20 mouse cellular contexts compared by ENCODE assay signal in genomic region chr3:98037151-98037550, GRCm38 (mm10). TPM values are rescaled to one million over a fixed set of nuclear protein-coding genes. Genes with fewer than 3 reads are reported as not detected.
DNase-seq lines count a peak whose midpoint lies in the region; ATAC-seq lines count a peak whose summit lies in the region.
"Had no signal": no experiment of that assay in that cellular context is flagged by ENCODE, and none has a peak within 500 bp of the region (broad histone marks: within the 10 kb centered on the region; RNA-seq: fewer than 3 reads in every experiment).

No protein-coding gene starts in this region.

- intact Hi-C loops in left cerebral cortex, postnatal 10 days (cut with DNase I) = no loop called here

- peaks cover 93% of the 10 kb centered on the region for H3K4me1 ChIP-seq in heart, embryonic 13.5 days
- peaks cover 83% of the 10 kb centered on the region for H3K4me1 ChIP-seq in kidney, embryonic 14.5 days (ENCODE audit: control insufficient read depth, insufficient read depth, low read length)
- peaks cover 2% of the 10 kb centered on the region; the same call in 1 of the 2 replicates for H3K4me1 ChIP-seq in embryonic facial prominence, embryonic 11.5 days (ENCODE audit: control insufficient read depth, insufficient read depth, low read length)
- H3K4me1 ChIP-seq in embryonic facial prominence, embryonic 15.5 days = peaks cover 79% of the 10 kb centered on the region

- peak overlapping the region; percentile 54 for H3K27ac ChIP-seq in heart, embryonic 13.5 days (replicated peaks)
- H3K27ac ChIP-seq in kidney, embryonic 14.5 days (ENCODE audit: low read depth, low read length) = no peak overlapping the region; the same call in 1 of the 2 replicates
- H3K27ac ChIP-seq in embryonic facial prominence, embryonic 11.5 days (replicated peaks; ENCODE audit: low read depth, low read length) = no peak overlapping the region
- H3K27ac ChIP-seq in embryonic facial prominence, embryonic 15.5 days (replicated peaks) = 0 out of 2 replicates have a peak overlapping the region, but pooled peaks have one; percentile 39
- H3K27ac ChIP-seq: hindbrain, embryonic 15.5 days; midbrain, embryonic 12.5 days had no signal

- DNase-seq in heart, adult 18-20 months = no peak
- peak; percentile 26 for DNase-seq in kidney, postnatal 10 days
- peak; percentile 73 for DNase-seq in embryonic facial prominence, embryonic 11.5 days (ENCODE audit: low spot score)
- no peak for DNase-seq in left cerebral cortex, postnatal 10 days (ENCODE audit: extremely low spot score in 1 of 2, low spot score in 2 of 2)
- no peak for DNase-seq in ovary, postnatal 36 days (ENCODE audit: low spot score)
- DNase-seq: adrenal gland, postnatal 10 days; cerebellum, postnatal 10 days; gastrocnemius, postnatal 14 days; kidney, adult 8-10 months; kidney, postnatal 4 days; liver; right cerebral cortex, postnatal 14 days; spleen, adult 18-20 months; thymus, adult 2 months had no signal

- 67% methylated on average over 7 of the region's 7 CpGs for WGBS in heart, embryonic 13.5 days
- WGBS in kidney, embryonic 14.5 days = 66% methylated on average over 7 of the region's 7 CpGs
- 41% methylated on average over 7 of the region's 7 CpGs for WGBS in embryonic facial prominence, embryonic 11.5 days
- 36% methylated on average over 7 of the region's 7 CpGs for WGBS in embryonic facial prominence, embryonic 15.5 days

- H3K36me3 ChIP-seq in heart, embryonic 13.5 days = no peaks in the 10 kb centered on the region
- H3K36me3 ChIP-seq in kidney, embryonic 14.5 days (ENCODE audit: control insufficient read depth, insufficient read depth, low read length) = no peaks in the 10 kb centered on the region
- H3K36me3 ChIP-seq in embryonic facial prominence, embryonic 11.5 days (replicated peaks; ENCODE audit: control insufficient read depth, insufficient read depth, low read depth, low read length) = no peaks in the 10 kb centered on the region
- H3K36me3 ChIP-seq in embryonic facial prominence, embryonic 15.5 days = no peaks in the 10 kb centered on the region
- H3K36me3 ChIP-seq: hindbrain, embryonic 15.5 days; midbrain, embryonic 12.5 days had no signal

- H3K4me3 ChIP-seq in heart, embryonic 13.5 days = no peak overlapping the region
- no peak overlapping the region for H3K4me3 ChIP-seq in kidney, embryonic 14.5 days (ENCODE audit: low read length)
- no peak overlapping the region for H3K4me3 ChIP-seq in embryonic facial prominence, embryonic 11.5 days (ENCODE audit: low read depth, low read length)
- no peak overlapping the region for H3K4me3 ChIP-seq in embryonic facial prominence, embryonic 15.5 days (replicated peaks)
- H3K4me3 ChIP-seq: hindbrain, embryonic 15.5 days; midbrain, embryonic 12.5 days had no signal

- H3K9ac ChIP-seq in heart, embryonic 13.5 days = no peak overlapping the region
- no peak overlapping the region for H3K9ac ChIP-seq in kidney, embryonic 14.5 days (ENCODE audit: low read depth, low read length)
- H3K9ac ChIP-seq in embryonic facial prominence, embryonic 11.5 days (replicated peaks; ENCODE audit: low read length) = no peak overlapping the region
- H3K9ac ChIP-seq in embryonic facial prominence, embryonic 15.5 days = no peak overlapping the region
- H3K9ac ChIP-seq: hindbrain, embryonic 15.5 days; midbrain, embryonic 12.5 days had no signal

- H3K4me2 ChIP-seq in heart, embryonic 13.5 days = no peak overlapping the region
- no peak overlapping the region for H3K4me2 ChIP-seq in kidney, embryonic 14.5 days (replicated peaks; ENCODE audit: low read depth, low read length)
- no peak overlapping the region for H3K4me2 ChIP-seq in embryonic facial prominence, embryonic 11.5 days (ENCODE audit: low read depth, low read length)
- H3K4me2 ChIP-seq in embryonic facial prominence, embryonic 15.5 days (replicated peaks) = no peak overlapping the region
- H3K4me2 ChIP-seq: hindbrain, embryonic 15.5 days; midbrain, embryonic 12.5 days had no signal

- no peaks in the 10 kb centered on the region for H3K27me3 ChIP-seq in heart, embryonic 13.5 days (replicated peaks)
- no peaks in the 10 kb centered on the region for H3K27me3 ChIP-seq in kidney, embryonic 14.5 days (ENCODE audit: control insufficient read depth, insufficient read depth, low read length)
- H3K27me3 ChIP-seq in embryonic facial prominence, embryonic 11.5 days (ENCODE audit: control insufficient read depth, insufficient read depth, low read length) = no peaks in the 10 kb centered on the region
- no peaks in the 10 kb centered on the region for H3K27me3 ChIP-seq in embryonic facial prominence, embryonic 15.5 days
- H3K27me3 ChIP-seq: hindbrain, embryonic 15.5 days had no signal

- no peaks in the 10 kb centered on the region for H3K9me3 ChIP-seq in heart, embryonic 13.5 days
- H3K9me3 ChIP-seq in kidney, embryonic 14.5 days (ENCODE audit: control insufficient read depth, low read length) = no peaks in the 10 kb centered on the region
- no peaks in the 10 kb centered on the region for H3K9me3 ChIP-seq in embryonic facial prominence, embryonic 11.5 days (replicated peaks; ENCODE audit: control insufficient read depth, low read length)
- H3K9me3 ChIP-seq in embryonic facial prominence, embryonic 15.5 days (replicated peaks) = no peaks in the 10 kb centered on the region
- H3K9me3 ChIP-seq: hindbrain, embryonic 15.5 days had no signal

- ATAC-seq in heart, embryonic 13.5 days (ENCODE audit: extremely low read depth, insufficient number of reproducible peaks, low FRiP score, low TSS enrichment) = no peak
- no peak for ATAC-seq in kidney, embryonic 14.5 days (ENCODE audit: low FRiP score, low TSS enrichment)
- no peak for ATAC-seq in embryonic facial prominence, embryonic 11.5 days (replicated peaks; ENCODE audit: insufficient number of reproducible peaks, low FRiP score, low TSS enrichment, low read depth)
- ATAC-seq in embryonic facial prominence, embryonic 15.5 days (ENCODE audit: insufficient number of reproducible peaks, low FRiP score, low TSS enrichment, low read depth) = no peak
- ATAC-seq: lung, postnatal 0 days had no signal

RNA-seq across cellular contexts. Expression of gene Notch2, which starts 23.8 kb away (rescaled TPM):
- polyA plus RNA-seq in heart, embryonic 13.5 days (2015; fragmentation: Nextera tagmentation; extraction: Ambion mirVana) = 11.9 and 12.1 TPM in 2 replicates
- total RNA-seq in heart, adult 18-20 months (2021) = 10 to 100 TPM; 15.2 to 17.6 TPM
- 34.4 and 42.7 TPM in 2 replicates for polyA plus RNA-seq in kidney, embryonic 14.5 days (2014; fragmentation: Nextera tagmentation; extraction: Ambion mirVana)
- polyA plus RNA-seq in embryonic facial prominence, embryonic 11.5 days (2014; fragmentation: Nextera tagmentation; extraction: Ambion mirVana) = 27.8 and 28.8 TPM in 2 replicates
- 30.6 and 31.8 TPM in 2 replicates for polyA plus RNA-seq in embryonic facial prominence, embryonic 15.5 days (2015; fragmentation: Nextera tagmentation; extraction: Ambion mirVana)
- 10 to 100 TPM; 15.5 to 17.9 TPM for total RNA-seq in left cerebral cortex, postnatal 10 days (2021)

Comparison
In these comparisons a context has a peak if more than half of its experiments do, and no peak if none do; other contexts are left out.
1. H3K27ac ChIP-seq: peak in heart, embryonic 13.5 days (single experiment) and embryonic facial prominence, embryonic 15.5 days (single experiment); none in kidney, embryonic 14.5 days (single experiment) and embryonic facial prominence, embryonic 11.5 days (single experiment).
2. DNase-seq: peak in kidney, postnatal 10 days (single experiment) and embryonic facial prominence, embryonic 11.5 days (single experiment); none in heart, adult 18-20 months (0 of 2), left cerebral cortex, postnatal 10 days (0 of 2) and ovary, postnatal 36 days (single experiment).